Mouse (Mus musculus) erythroblast, embryonic 14.5 days (primary cell): ENCODE results near the gene Smchd1.

Experiments
- GATA1 ChIP-seq: IDR thresholded peaks from 2 replicates; pipeline ENCODE4 v1.6.1; 2012; ENCODE audit warnings: low read length, inconsistent platforms, mixed read lengths
- TAL1 ChIP-seq: IDR thresholded peaks from 3 replicates; pipeline ENCODE4 v1.6.1; 2012; ENCODE audit warnings: low read length, inconsistent platforms, mixed read lengths

- no peak for TF ChIP-seq GATA1
- TF ChIP-seq TAL1: no peak
Measured at GRCm38 (mm10) chr17:71309711-71310485, 165.2 kb downstream of the Smchd1 start.
